Mouse (Mus musculus) stomach, embryonic 14.5 days (tissue): ENCODE measurements at regions not wholly inside any gene's neighbourhood (a gene's known extent, or its start where the extent isn't known, plus 50 kb on each side); places are given as distances from the start of the nearest gene placed in this dataset.
"Not testable (repeated sequence)": the region's sequence is repeated elsewhere in the genome, so short reads cannot be mapped to it uniquely, and the experiment has no call there.

ENCODE experiments used
- ATAC-seq: fragments of 200-750 bp; cut with Nextera tagmentation; 2 replicates; pipeline ENCODE4 v1.8.0; 2017; ENCODE audit warnings: low read depth, moderate TSS enrichment; ENCODE audit not compliant: insufficient number of reproducible peaks, insufficient read depth, low FRiP score
- H3K27ac ChIP-seq: fragments of 300-500 bp; sonication (generic); 2 replicates; pipeline ENCODE4 v1.5.1; 2014; ENCODE audit warnings: mild to moderate bottlenecking, low read length, moderate library complexity, mixed read lengths
- H3K27me3 ChIP-seq: fragments of 300-500 bp; sonication (generic); 2 replicates; pipeline ENCODE4 v1.6.1; 2014; ENCODE audit warnings: low read length, control low read depth, mixed read lengths; ENCODE audit not compliant: control insufficient read depth, insufficient read depth
- H3K36me3 ChIP-seq: fragments of 300-500 bp; sonication (generic); 2 replicates; pipeline ENCODE4 v1.6.1; 2014; ENCODE audit warnings: mild to moderate bottlenecking, control low read depth, low read length, moderate library complexity, mixed read lengths; ENCODE audit not compliant: control insufficient read depth, insufficient read depth
- H3K4me1 ChIP-seq: fragments of 300-500 bp; sonication (generic); 2 replicates; pipeline ENCODE4 v1.6.1; 2014; ENCODE audit warnings: low read length, control low read depth, mixed read lengths; ENCODE audit not compliant: control insufficient read depth, insufficient read depth
- H3K4me2 ChIP-seq: fragments of 300-500 bp; sonication (generic); replicated peaks from 2 replicates; pipeline ENCODE4 v1.6.1; 2014; ENCODE audit warnings: low read depth, low read length, control low read depth
- H3K4me3 ChIP-seq: fragments of 300-500 bp; sonication (generic); 2 replicates; pipeline ENCODE4 v1.5.1; 2014; ENCODE audit warnings: low read depth, low read length, control low read depth
- H3K9ac ChIP-seq: fragments of 300-500 bp; sonication (generic); replicated peaks from 2 replicates; pipeline ENCODE4 v1.6.1; 2014; ENCODE audit warnings: low read depth, mild to moderate bottlenecking, control low read depth, low read length, moderate library complexity, mixed read lengths
- H3K9me3 ChIP-seq: fragments of 300-500 bp; sonication (generic); 2 replicates; pipeline ENCODE4 v1.6.1; 2016; ENCODE audit warnings: low read depth, low read length, control low read depth; ENCODE audit not compliant: control insufficient read depth
- WGBS: fragments of 180-500 bp; shearing (Covaris S2); extraction: QIAGEN DNeasy Blood & Tissue Kit; methylation state at CpG from one replicate; pipeline ENCODE4 v1.1.7; 2014; 5-methylcytosine and 5-hydroxymethylcytosine counted together

DNA sequence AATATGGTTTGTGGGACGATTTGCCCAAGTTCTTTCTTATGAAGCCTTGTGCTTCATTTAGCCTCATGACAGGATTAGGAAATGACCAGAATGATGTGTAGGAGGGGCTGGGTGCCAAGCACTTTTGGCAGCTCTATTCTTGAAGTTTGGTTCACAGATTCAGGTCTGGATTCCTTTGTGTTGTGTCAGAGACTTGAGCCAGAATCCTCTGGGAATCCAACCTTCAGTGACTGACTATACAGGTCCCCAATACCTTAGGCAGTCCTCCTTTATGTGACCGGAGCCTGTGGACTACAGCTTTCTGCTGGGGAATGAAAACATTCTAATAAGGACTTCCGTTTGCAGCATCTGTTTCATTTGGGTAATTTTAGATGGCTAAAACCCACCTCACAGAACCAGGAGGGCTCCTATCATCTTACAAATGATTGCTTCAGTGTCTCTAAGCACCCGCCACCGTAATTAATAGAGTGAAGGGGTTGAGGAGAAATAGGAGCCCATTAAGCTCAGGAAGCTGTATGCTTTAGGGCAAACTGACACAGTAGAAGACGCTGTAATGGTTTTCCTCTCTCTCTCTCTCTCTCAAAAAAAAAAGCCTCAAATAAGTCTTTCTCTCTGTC, 354.7 kb upstream of the Igfbp7 start:
- Histone ChIP-seq H3K27ac (no peak overlapping the region), H3K4me3 (no peak overlapping the region), H3K36me3 (no peaks in the 10 kb centered on the region), H3K4me1 (no peaks in the 10 kb centered on the region), H3K9me3 (no peaks in the 10 kb centered on the region), H3K27me3 (no peaks in the 10 kb centered on the region), H3K9ac (no peak overlapping the region), H3K4me2 (no peak overlapping the region)
- no peak for ATAC-seq
- WGBS: 61% methylated on average over 6 of the region's 6 CpGs

DNA sequence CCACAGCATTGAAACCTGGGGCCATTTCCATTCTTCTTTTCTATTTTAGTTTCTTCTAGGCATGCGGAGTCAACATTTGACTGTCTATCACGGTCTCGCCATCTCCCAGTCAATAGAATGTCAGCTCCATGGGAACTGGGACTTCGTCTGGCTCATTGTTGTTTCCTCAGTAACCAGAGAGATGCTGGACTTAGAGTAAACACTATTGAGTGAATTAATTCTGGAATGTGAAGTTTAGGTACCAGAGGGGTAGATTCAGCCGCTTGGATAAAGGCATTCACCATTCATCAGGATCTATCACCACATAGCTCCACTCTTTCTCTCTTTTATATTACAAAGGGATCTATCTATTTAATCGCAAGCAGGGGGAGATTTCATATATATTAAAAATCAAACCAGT, 354.2 kb upstream of the Igfbp7 start:
- 80% methylated on average over 6 of the region's 6 CpGs for WGBS
- no peak for ATAC-seq
- Histone ChIP-seq H3K4me3 (no peak overlapping the region), H3K36me3 (no peaks in the 10 kb centered on the region), H3K27me3 (no peaks in the 10 kb centered on the region), H3K9me3 (no peaks in the 10 kb centered on the region), H3K27ac (no peak overlapping the region), H3K4me2 (no peak overlapping the region), H3K9ac (no peak overlapping the region), H3K4me1 (no peaks in the 10 kb centered on the region)

DNA sequence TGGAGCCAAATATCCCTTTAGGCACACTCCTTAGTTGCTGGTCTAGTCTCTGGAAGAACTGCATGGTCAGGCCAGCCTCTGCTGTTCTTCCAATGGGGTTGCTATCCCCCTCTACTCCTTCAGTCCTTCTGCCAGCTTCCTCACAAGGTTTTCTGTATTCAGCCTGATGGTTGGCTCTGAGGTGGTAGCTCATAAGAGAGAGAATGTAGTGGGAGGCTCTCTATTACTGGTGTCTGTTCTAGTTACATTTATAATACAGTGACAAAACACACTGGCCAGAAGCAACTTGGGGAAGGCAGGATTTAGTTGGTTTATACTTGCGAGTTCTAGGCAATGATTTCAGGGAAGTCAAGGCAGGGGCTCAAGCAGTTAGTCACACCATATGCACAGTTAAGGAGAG, 341.1 kb upstream of the Igfbp7 start:
- WGBS: 83% methylated on average over 1 of the region's 1 CpGs
- Histone ChIP-seq H3K9ac (no peak overlapping the region), H3K27me3 (no peaks in the 10 kb centered on the region), H3K27ac (no peak overlapping the region), H3K9me3 (no peaks in the 10 kb centered on the region), H3K36me3 (no peaks in the 10 kb centered on the region), H3K4me3 (no peak overlapping the region), H3K4me2 (no peak overlapping the region), H3K4me1 (no peaks in the 10 kb centered on the region)
- ATAC-seq: no peak

DNA sequence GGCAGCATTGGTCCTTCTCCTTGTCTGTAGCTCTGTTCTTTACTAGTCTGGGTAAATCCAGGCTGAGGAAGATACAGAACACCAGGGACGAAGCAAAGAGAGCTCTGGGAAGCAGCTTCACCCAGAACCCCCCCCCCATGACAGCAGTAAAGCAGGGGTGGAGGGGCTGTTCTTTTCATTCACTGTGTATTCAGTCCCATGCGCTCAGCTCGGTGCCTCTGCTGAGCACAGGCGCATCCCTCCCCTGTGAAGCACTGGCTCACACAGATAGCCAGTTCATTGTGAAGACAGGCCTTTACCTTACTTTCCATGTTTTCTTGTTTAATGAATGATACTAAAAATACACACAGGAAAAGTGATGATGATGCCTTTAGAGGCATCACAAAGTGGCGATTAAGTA, 338.8 kb upstream of the Igfbp7 start:
- WGBS: 80% methylated on average over 5 of the region's 5 CpGs
- ATAC-seq: no peak
- no peak overlapping the region for H3K4me3 ChIP-seq
- H3K27ac ChIP-seq: no peak overlapping the region
- no peak overlapping the region for H3K4me2 ChIP-seq
- H3K36me3 ChIP-seq: no peaks in the 10 kb centered on the region
- H3K27me3 ChIP-seq: no peaks in the 10 kb centered on the region
- no peaks in the 10 kb centered on the region for H3K4me1 ChIP-seq
- no peak overlapping the region for H3K9ac ChIP-seq
- H3K9me3 ChIP-seq: no peaks in the 10 kb centered on the region

DNA sequence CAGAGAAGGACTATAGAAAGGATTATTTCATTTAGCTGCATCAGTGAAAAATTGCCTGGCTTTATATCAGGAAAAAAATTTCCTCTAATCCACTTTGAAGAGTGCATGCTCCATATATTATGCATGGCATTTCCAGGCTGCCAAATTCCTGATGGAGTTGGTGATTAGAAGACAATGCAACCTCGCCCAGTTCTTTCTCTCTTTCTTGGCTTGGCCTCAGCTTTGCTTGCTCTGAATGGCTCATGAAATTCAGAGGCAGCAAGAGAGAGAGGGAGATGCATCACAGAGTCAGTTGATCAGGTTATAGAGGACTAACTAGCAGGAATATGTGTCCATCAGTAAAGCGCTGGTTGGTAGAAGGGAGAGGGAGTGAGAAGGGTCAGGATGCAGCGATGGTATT, 335.6 kb upstream of the Igfbp7 start:
- WGBS: 72% methylated on average over 3 of the region's 3 CpGs
- Histone ChIP-seq H3K27ac (no peak overlapping the region), H3K36me3 (no peaks in the 10 kb centered on the region), H3K9me3 (no peaks in the 10 kb centered on the region), H3K4me3 (no peak overlapping the region), H3K4me2 (no peak overlapping the region), H3K9ac (no peak overlapping the region), H3K4me1 (no peaks in the 10 kb centered on the region), H3K27me3 (no peaks in the 10 kb centered on the region)
- no peak for ATAC-seq

DNA sequence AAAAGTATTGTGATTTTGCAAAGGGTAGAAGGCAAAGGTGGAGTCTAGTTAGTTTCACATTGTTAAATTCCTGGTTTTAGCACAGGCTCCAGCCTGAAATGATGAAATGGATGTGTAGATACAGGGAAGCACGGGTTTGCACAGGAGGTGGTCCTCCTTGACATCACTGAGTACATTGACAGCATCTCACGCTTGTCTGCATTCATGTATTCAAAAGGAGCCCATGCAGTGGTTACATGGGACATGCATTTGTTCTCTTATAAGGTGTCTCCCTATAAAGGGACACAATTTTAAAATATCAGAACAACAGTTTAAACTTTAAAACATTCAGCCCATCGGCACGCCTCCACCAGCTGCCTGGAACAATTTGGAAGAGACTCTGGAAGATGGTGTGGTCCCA, 322.4 kb upstream of the Igfbp7 start:
- H3K36me3 ChIP-seq, H3K4me2 ChIP-seq, H3K27ac ChIP-seq, ATAC-seq, H3K27me3 ChIP-seq, H3K9me3 ChIP-seq, H3K4me3 ChIP-seq, H3K4me1 ChIP-seq, H3K9ac ChIP-seq: not testable (repeated sequence)
- 79% methylated on average over 4 of the region's 4 CpGs for WGBS

DNA sequence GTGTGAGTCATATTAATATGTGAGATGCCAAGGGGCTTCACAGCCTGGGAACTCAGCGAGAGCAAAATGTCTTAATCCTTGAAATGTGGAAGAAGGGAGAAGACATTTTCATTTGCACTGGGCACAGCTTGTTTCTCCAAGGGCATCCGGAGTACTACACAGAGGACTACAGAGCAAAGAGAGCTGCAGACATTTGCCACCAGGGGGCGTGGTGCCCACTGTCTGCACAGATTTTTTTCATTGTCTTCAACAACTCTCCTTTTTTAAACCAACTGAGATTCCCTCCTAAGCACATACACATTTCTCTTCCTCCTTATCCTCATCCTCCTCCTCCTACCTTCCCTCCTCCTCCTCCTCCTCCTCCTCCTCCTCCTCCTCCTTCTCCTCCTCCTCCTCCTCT, 273.8 kb upstream of the Igfbp7 start:
- H3K9ac ChIP-seq: no peak overlapping the region
- no peaks in the 10 kb centered on the region for H3K9me3 ChIP-seq
- WGBS: 63% methylated on average over 3 of the region's 3 CpGs
- no peak overlapping the region for H3K4me3 ChIP-seq
- H3K27ac ChIP-seq: no peak overlapping the region
- H3K4me1 ChIP-seq: no peaks in the 10 kb centered on the region
- no peak for ATAC-seq
- no peaks in the 10 kb centered on the region for H3K27me3 ChIP-seq
- H3K36me3 ChIP-seq: no peaks in the 10 kb centered on the region
- H3K4me2 ChIP-seq: no peak overlapping the region

DNA sequence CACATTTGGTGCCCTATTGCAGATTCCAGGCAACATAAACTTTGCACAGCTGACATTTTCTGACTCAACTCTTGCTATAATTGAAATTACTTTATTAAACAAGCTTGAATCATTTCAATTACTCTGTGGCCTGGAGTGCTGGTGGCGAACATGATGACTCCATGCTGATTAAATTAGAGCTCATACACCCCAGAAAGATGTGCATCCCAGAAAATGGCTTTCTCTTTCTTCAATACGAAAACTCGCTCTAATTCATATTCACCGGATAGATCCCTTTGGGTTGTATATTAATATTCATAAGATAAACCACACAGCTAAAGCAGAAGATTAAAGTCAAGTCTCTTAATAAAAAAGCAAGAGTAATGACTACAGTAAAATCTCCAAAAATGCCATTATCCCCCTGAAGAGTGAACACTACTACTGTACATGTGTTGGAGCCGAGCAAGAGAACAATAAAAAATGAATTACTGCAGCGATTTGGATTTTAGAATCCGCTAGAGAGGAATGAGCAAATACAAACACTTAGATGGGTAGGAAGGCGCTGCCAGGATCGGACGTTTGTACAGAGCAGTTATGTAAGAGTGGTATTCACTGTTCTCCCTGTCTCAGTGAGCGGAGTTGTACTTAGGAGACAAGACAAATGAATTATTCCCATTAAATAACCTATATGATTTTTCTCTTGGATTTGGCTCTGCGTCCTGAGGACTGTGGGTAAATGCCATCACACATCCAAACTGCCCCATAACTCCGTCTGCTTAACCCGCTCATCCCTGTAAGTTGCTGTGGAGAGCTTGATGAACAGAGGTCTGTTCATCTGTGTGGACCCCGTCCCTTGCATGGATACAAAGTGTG, 264.5 kb upstream of the Igfbp7 start:
- Histone ChIP-seq H3K36me3 (no peaks in the 10 kb centered on the region), H3K9ac (no peak overlapping the region), H3K4me2 (no peak overlapping the region), H3K27me3 (no peaks in the 10 kb centered on the region), H3K4me1 (no peaks in the 10 kb centered on the region), H3K9me3 (no peaks in the 10 kb centered on the region), H3K27ac (no peak overlapping the region), H3K4me3 (no peak overlapping the region)
- ATAC-seq: no peak
- 84% methylated on average over 15 of the region's 15 CpGs for WGBS

DNA sequence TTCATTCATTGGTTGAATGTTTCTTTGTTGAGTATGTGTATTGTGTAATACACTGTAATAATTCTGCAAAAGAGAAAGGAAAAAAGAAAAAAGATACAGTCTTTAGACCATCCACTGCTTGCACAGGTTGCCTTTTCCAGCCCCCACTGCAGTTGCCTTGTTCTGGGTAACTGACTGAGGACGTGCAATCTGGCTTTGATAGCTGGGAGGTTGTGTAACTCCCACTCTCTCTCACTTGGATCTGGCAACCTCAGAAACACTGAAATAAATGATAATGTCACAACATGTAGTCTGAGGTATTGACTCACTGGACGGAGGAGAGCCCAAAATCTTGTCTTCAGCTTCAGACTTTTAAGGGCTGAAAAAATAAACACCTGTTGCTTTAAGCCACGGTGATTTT, 255.3 kb upstream of the Igfbp7 start:
- H3K4me1 ChIP-seq: no peaks in the 10 kb centered on the region
- 70% methylated on average over 3 of the region's 3 CpGs for WGBS
- H3K27ac ChIP-seq: no peak overlapping the region
- H3K4me3 ChIP-seq: no peak overlapping the region
- no peak for ATAC-seq
- no peaks in the 10 kb centered on the region for H3K27me3 ChIP-seq
- no peak overlapping the region for H3K9ac ChIP-seq
- no peak overlapping the region for H3K4me2 ChIP-seq
- H3K36me3 ChIP-seq: no peaks in the 10 kb centered on the region
- H3K9me3 ChIP-seq: no peaks in the 10 kb centered on the region
